Mouse (Mus musculus): ENCODE data around the gene Lypd3.

DNA sequence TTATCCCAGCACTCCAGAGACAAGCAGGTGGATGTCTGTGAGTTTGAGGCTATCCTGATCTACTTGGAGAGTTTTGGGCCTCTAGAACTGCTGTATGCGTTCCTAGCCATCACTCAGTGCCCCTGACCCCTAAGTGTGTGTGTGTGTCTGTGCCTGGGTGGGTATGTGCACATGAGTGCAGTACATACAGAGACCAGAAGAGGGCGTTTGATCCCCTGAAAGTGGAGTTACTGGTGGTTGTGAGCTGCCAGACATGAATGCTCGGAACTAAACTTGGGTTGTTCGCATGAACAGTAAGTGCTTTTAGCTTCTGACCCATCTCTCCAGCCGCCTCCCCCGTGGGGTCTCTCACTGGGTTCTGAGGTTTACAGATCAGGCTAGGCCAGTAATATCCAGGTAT is 13.4 kb upstream of the Lypd3 start:
- TF ChIP-seq POLR2A (IDR thresholded peaks at IDR 0.05; ENCODE audit: borderline replicate concordance, control insufficient read depth, low read depth, low read length) (no peak), CTCF (IDR thresholded peaks at IDR 0.05; ENCODE audit: control insufficient read depth, insufficient read depth, low read length) (no peak)
